Mouse (Mus musculus) T-cell, adult 66 days (primary cell): ENCODE data around the gene Mmp2. TPM values are rescaled to one million over a fixed set of nuclear protein-coding genes. Genes with fewer than 3 reads are reported as not detected.

Experiments
- total RNA-seq, 2 experiments: library from RNA; stranded (reverse); gene quantifications; 3 replicates in 1 of 2; 4 replicates in 1 of 2; pipeline ENCODE4 v1.2.4; 2023

The Mmp2 gene
- not detected for total RNA-seq

DNA sequence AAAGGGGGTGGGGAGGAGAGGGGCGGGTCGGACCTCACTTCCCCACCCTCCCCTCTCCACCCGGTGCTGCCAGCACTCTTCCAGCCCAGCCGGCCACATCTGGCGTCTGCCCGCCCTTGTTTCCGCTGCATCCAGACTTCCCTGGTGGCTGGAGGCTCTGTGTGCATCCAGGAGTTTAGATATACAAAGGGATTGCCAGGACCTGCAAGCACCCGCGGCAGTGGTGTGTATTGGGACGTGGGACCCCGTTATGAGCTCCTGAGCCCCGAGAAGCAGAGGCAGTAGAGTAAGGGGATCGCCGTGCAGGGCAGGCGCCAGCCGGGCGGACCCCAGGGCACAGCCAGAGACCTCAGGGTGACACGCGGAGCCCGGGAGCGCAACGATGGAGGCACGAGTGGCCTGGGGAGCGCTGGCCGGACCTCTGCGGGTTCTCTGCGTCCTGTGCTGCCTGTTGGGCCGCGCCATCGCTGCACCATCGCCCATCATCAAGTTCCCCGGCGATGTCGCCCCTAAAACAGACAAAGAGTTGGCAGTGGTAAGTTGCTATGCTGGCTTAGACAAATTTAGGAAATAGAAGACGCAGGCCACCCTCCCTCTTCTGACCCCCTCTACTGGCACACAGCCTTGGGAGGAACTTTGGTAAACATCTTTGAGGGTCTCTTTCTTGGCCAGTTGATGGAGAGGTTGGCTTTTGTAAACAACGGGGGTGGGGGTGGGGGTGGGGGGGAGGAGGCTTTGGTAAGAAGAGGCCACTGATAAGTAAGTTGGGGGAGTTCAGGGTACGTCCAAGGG, at the start of gene Mmp2:
Gene Mmp2 (plus strand): TSS at position 49 of the 792 bp plus-strand sequence.

DNA sequence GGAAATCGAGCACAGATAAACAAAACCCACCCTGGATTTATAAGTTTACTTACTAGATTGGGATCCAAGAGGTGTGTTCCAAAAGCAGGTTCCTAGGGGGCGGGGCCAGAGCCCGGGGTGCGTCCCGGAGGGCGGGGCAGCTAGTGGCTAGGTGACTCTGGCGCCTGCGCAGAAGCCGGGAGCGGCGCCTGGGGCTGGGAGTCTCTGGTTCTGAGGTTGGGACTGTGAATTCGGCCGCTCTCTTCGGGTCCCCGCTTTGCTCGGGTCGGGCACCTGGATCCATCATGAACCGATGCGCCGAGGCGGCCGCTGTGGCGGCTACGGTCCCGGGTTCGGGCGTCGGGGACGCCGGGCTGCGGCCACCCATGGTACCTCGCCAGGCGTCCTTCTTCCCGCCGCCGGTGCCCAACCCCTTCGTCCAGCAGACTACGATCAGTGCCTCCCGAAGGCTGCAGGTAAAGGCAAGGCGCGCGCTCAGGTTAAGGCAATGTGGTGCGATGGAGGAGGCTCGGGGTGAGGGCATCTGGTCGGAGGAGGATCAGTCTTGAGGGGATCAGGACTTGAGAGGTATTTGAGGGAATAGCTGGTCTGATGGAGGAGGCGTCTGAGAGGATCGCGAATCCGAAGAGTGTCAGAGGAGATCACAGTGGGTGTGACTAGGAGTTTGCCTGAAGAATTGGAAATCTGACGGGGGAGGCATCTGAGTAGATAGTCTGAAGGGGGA, 28.2 kb downstream of the Mmp2 start, which contains the start of gene Lpcat2:
Gene Lpcat2 (plus strand): TSS at position 169 of the 724 bp plus-strand sequence.

DNA sequence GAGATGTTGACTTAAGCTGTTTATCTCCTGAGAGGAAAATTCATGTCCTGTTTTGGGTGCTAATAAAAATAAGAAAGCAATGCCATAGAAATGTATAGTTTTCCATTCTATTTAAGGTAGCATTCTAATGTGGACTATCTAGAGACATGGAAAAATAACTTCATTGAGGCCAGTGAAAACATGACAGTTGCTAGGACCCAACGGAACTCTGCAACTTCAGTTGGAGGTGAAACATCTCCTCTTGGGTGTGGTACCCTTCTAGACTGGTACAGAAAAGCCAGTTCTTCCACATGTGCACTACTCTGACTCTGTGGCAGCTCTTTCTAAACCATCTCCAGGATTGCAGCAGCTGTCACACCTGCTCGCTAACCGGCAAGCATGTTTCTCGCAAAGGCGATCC, 74.0 kb downstream of the Mmp2 start, which contains the start of gene Capns2:
Gene Capns2 (plus strand): TSS at position 301 of the 400 bp plus-strand sequence.

Other genes starting within 250 kb of the Mmp2 start
- gene Irx6, start 153.0 kb upstream of the Mmp2 start, total RNA-seq, result not detected
- 1 to 10 TPM; 1.5 to 2.6 TPM for gene Lpcat2, start 28.0 kb downstream of the Mmp2 start, total RNA-seq
- not detected for gene Capns2, start 74.1 kb downstream of the Mmp2 start, total RNA-seq
- not detected for gene Slc6a2, start 132.8 kb downstream of the Mmp2 start, total RNA-seq
- gene Ces1a, start 220.9 kb downstream of the Mmp2 start, total RNA-seq, result not detected